Mouse (Mus musculus) adrenal gland, postnatal 4 days (tissue): ENCODE results near the gene Slc1a2. TPM values are rescaled to one million over a fixed set of nuclear protein-coding genes. Genes with fewer than 3 reads are reported as not detected.

Source experiments
- DNase-seq, 2 experiments: peaks; one replicate each; pipeline ENCODE4 v3.0.0; 2021 to 2022; ENCODE audit warnings: low spot score in 2 of 2, mixed read lengths in 2 of 2
- total RNA-seq, 2 experiments: library from RNA; stranded (reverse); gene quantifications; 2 replicates each; pipeline ENCODE4 v1.2.3; 2021

Slc1a2 gene
- total RNA-seq, 2 experiments from 2014 or later = 0.45 to 1.6 TPM

DNA sequence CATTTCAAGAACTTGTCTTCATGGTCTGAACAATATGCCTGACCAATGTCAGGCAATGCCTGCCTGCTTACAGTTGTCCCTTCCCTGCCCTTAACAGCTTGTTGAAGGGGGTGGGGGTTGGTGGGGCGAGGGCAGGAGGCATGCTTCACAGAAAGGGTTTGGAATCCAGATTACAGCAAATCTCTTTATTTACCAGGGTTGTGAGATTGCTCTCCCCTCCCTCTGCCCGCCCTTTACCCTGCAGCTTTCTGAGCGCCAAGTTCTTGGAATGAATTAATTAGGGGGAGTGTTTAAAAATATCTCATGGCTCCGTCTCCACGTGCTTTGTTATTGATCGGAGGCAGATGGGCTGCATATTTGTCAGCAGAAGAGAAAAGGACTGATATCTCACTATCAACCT, 4.9 kb downstream of the Slc1a2 start:
- no peak for DNase-seq

DNA sequence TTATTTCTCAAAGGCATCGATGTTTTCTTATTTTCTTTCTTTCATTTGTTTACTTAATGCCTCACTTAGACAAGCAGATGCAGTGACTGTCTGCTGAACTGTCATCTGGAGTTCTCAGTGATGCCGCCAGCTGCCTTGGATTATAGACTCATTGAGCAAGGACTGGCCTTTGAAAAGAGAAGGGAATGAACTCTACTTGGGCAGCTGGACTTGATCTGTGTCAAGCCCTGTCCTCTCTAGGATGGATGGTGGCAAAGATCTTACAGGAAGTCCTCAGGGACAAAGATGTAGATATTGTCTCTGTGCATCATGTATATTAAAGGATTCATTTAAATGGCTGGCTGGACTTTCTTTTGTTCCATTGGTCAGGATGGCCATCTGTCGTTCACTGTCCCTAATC, 5.4 kb downstream of the Slc1a2 start:
- no peak for DNase-seq

DNA sequence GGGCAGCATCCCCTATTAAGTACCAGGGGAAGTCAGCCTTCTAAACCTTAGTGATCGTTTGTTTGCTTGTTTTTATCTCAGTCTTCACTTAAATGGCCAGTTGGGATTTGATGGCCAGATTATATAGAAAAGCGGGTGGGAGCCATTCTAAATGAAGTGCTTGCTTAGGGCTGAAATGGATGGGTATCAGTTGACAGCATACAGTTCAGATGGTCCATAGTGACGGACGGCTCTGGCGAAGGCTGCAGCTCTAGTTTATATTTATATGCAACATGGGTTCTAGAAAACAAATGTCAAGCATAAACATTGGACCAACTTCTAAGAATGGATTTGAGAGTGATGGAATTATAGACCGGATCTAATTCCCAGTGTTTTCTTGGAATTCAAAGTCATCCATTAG, 9.5 kb downstream of the Slc1a2 start:
- no peak for DNase-seq

DNA sequence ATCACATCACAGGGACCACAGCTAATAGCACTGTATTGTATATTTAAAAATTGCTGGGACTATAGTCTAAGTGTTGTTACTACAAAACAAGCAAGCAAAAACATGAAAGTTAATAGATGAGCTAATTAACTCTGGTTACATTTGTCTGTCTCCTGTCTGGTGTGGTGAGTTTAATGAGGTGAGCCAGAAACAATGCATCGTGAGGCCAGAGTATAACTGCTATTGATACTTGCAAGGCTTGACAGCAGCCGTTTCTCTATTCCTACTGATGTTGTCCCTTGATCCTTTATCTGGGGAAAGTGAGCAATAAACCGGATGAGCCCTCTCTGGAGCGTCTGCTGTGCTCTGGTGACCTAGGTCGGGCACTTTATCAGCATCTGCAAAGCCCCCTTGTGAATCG, 11.1 kb downstream of the Slc1a2 start:
- no peak for DNase-seq

DNA sequence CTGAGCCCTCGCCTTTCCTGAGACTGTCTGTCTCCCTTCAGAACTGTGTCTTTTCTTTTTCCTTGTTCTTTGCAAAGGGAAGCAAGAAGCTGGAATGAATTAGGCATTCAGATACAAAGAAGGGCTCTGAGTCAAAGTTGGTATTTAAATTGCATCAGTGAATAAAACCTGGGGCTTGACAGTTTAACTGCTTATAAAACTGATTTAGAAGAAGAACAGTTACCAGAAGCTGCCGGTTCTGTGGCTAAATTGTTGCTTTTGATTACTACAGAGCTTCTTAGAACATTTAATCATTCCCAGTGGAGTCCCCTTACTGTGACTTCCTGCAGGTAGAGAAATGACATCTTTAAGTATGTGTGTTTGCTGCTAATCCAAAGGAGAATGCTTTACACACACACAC, 16.1 kb downstream of the Slc1a2 start:
- no peak for DNase-seq

DNA sequence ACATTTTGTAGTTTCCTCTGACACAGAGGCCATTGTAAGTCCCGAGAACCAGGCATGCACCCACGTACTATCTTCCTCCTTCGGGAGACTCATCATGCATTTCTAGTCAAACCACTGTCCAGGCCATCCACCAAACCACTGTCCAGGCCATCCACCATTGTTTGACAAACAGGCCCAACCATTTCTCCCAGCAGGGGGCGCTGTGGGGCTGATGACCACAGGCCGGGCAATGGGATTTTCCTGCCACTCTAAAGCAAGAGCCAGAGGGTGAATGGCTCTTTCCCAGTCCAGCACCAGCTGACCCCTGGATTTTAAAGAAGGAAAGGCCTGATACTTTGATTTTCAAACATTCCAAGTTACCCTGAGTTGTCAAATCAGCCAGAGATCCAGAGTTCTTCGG, 16.8 kb downstream of the Slc1a2 start:
- peak; percentile 28 to 37 for DNase-seq

DNA sequence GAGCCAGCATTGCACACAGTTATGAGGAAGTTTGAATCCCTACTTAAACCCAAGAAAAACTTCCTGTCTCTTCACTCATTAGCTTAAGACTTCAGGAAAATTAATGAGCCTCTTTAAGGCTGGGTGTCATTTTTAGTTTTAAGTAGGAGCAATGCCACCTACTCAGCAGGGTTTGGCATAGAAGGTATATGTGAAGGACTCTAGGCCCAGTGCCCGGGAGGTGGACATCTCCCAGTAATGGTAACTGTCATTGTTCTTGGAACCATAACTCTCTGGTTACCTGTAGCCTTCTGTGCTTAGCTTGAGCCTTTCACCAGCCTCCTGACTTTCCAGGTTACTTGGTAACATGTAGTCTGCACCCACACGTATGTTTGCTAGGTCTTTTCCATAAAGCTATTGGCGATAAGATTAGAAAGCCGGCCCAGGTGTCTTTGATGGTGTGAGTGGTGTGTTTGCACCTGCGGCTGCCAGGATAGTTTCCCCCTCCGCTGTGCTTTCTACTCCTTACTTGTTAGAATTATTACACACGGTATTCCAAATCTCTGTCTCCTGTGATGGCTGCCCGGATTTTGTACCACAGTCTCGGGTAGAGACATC, 18.4 kb downstream of the Slc1a2 start:
- DNase-seq = no peak

DNA sequence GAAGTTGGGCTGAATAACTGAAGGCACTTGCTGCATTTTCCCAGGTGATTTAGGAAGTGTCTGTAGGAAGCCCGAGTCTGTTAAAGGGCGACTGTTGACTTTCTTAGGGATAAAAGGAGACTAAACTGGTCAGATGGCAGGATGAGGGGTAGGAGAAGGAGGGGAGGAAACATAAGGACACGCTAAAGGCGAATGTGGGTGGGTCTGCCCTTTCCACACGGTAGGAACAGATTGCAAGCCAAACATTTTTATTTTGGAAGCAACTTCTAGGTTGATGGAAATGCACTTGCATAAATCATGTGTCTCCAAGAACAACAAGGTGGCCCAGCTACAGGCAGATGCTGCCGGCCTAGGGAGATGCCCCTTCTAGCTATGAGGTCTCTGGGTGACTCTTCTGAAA, 18.9 kb downstream of the Slc1a2 start:
- no peak for DNase-seq

DNA sequence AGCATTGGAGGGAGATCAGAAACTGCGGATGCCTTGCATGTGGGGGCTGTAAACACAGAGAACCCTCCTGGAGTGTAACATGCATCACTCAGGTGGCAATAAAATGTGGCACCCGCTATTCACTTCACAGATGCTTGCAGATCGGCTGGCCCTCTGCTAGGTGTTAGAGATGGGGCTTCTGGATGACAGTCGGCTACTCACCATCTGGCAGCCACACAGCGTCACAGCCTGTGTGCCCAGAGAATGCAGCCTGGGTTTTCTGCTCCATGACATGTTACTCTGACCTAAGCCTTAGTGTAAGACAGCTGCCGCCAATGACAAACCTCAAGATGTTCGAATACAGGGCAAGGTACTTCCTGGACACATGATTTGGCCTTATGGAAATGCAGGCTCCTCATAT, 22.9 kb downstream of the Slc1a2 start:
- DNase-seq = no peak

DNA sequence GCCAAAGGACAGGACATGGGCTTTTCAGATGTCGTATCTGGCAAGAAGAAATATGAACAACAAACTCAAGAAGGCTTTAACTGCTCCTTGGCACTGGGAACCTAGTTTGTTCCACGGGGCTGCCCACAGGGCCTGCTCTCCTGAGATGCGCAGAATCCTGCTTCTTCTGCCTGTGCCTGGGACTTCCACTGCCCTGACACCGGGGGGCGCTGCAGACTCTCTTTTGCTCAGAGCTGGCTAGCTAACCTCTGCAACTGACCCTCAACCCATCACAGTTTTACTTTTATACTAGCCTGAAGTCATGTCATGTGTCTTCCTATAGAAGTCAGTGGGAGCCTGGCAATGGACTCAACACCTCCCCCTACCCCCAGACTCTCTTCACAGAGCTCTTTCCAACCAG, 23.7 kb downstream of the Slc1a2 start:
- DNase-seq = peak in 1 of 2 experiments; percentile 31

DNA sequence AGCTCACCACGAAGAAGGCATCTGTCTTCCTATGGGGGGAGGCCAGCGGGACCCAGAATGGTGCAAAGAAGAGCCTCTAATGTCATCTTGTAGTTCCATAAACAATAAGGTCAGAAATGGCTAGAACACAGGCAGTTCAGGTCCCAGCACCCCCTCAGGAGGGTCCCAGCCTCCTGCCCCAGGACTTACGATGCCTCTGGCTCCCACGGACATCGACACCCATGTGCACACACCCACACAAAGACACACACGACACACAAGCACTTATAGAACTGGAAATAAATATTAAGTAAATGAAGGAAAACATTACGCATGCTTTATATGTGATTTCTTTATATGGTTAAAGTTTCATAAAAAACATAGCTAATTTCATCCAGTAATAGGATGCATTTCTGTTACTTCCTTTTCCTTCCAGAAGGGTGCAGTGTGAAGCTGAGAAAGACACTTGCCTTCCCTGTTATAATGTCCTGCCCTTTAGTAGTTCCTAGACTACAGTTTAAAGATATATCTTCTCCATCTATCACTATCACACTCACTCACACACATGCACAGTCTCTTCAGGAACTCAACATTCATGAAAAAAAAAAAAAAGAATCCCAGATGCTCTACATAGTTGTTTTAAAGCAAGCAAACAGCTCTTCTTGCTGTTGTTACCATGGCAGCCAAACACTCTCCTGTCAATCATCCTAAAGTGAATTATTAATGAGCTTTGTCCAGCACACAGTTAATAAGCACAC, 27.1 kb downstream of the Slc1a2 start:
- DNase-seq = no peak

DNA sequence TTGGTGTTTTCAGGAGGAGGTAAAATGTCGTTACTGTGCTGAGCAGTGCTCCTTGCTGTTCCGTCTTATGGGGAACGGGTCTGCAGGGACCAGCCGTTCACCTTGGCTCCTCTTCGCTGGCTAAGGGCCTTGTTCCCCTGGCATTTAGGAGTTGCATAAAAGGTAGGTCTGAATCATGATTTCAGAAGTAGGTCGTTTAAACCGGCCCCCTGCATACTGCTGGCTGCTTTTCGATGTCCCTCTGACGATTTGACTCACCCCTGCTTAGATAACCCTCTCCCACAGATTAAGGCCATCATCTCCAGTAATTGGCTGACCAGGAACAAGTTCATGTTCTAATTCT, 27.6 kb downstream of the Slc1a2 start:
- DNase-seq = no peak

DNA sequence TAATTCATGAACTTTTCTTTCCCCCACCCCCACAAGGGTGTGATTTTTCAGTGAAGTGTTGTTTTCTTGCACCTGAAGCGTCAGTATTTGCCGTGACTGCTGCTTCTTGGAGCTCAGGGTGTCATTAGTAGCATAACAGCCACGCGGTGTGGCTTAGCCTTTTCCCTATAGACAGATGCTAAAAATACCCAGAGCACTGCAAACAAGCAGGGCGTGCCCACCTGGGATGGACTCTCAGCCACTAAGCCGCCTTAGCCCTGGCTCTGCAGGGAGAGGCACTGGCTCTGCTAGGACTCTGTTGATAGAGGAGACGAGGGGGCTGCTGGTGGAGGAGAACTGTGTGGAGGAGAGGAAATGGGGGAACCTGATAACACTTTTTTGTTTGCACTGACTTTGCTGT, 35.1 kb downstream of the Slc1a2 start:
- no peak for DNase-seq

DNA sequence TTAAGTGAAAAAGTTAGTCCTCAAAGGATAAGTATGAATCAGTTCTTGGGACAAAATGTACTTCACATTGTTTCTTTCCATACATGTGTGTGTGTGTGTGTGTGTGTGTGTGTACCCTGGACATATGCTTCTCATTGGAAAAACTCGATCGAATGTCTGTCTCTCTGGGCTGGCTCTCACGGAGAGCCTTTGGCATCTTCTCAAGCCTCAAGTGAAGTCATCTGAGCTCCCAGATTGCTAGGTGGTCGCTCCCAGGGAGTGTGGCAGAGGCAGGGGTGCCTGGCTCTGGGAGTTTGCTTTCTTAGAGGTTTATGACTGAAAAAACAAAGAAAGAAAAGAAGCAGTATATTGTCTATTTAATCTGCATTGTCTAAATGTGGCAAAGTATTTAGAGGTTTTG, 36.3 kb downstream of the Slc1a2 start:
- DNase-seq = no peak

DNA sequence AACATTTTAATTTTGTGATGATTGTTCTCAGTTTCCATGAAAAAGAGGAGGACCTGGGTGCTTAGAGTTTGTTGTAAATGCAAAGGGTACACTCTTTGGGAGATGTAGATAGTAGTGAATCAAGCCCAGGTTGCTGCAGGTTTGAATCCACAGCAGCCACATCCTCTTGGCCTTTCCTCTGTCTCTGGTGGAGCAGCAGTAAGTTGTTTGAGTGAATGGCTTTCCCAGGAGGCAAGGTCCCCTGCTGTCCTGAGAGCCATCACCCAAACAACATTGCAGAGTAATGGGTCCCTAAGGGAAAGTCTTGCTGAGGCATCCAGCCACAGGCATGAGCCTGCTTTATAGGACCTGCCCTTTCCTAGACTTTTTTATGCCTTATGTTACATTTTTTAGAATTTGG, 37.1 kb downstream of the Slc1a2 start:
- no peak for DNase-seq

DNA sequence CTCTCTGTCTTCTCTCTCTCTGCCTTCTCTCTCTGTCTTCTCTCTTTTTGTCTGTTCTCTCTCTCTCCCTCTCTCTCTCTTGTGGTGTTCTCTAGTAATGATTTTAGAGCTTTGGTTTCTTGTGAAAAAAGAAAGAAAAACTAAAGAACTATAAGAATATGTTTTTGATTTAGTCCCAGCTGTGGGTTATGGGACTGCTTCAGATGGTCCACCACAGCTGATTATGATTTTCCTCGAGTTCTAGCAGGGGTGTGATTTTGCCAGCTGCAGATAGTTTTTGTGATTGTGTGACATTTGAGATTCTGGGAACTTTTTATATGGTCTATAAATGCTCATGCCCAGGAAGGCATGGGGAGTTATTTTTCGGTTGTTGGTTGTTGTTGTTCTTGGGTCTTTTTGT, 39.3 kb downstream of the Slc1a2 start:
- DNase-seq = no peak

DNA sequence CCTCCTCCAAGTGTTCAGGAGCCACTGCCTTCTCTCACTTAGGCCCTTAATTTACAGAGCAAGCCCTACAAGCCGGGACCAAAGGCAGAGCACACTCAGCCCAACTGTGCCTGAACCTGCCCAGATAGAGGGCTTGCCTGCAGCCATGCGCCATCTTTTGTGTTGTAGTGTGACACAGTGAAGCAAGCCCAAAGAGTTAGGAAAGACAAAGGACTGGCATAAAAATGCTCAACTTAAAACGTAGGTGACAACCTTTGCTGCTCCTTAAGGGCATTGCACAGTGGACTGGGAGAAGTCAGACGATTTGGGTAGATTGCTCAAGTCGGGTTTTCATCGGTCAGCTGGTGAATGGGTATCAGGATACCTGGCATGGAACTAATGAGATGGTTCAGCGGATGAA, 41.5 kb downstream of the Slc1a2 start:
- DNase-seq = no peak

DNA sequence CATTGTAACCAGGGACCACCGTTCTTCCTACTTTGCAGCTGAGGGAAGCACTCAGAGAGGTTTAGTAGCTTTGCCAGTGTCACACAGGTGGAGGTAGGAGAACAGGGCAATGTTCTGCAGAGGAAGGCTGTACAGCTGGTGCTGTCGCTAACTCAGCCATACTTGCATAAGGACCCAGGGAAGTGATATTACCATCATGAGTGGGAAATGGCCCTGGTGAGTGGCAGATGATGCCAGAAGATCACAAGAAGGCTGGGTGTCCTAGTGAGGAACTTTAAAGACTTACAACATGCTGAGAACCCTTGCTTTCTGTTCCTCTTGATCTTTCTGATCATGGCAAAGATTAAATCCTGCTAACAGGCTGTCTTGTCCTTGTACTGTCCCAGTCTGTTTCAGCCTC, 42.2 kb downstream of the Slc1a2 start:
- DNase-seq = no peak

DNA sequence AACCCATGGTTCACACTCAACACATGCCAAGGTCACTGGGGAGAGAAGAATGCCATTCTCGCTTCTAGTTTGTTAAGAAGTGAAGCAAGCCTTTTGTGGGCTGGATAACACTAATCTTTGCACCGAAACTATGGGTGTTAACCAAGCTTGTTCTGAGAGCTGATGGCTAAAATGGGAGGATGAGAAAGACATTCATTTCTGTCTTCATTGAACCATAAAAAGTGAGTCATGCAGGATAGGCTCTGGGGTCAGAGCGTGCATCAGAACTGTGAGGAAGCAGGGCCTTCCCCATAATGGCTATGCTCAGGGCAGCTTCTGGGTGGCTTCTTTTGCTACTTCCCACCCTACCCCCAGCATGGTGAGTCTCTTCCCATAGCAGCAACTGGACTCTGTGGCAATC, 42.9 kb downstream of the Slc1a2 start:
- DNase-seq = no peak

DNA sequence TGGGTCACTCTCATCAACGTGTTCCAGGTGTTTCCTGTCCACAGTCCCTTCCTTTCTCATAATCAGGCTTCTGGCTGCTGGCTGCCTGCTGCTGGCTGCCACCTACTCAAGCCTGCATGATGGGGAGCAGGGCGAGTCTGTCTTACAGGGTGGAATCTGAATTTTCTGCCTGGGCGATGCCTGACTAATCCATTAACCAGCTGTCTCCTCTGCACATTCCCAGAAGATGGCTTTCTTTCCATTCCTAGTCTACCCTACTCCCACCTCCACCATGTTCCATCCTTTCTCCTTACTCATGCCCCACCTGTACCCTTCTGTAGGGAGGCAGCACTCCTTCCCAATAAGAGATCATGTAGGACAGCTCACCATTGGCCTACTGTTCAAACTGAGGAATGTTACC, 45.1 kb downstream of the Slc1a2 start:
- no peak for DNase-seq

DNA sequence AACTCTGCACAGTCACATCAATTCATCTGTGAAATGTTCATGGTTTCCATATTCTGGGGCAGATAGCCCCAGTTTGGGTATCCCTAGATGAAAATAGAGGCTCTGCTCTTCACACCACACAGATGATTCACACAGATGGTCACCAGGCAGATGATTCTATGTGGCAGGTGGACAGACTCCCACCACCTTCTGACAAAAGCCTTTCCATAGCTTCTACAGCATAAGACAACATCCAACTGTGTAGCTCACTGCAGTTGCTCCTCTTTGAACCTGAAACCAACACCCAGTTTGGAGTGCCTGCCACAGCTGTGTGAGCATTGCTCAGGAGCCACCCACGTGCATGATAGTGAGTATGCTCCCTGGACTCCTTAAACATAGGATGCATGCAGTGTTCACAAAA, 46.3 kb downstream of the Slc1a2 start:
- DNase-seq = no peak

DNA sequence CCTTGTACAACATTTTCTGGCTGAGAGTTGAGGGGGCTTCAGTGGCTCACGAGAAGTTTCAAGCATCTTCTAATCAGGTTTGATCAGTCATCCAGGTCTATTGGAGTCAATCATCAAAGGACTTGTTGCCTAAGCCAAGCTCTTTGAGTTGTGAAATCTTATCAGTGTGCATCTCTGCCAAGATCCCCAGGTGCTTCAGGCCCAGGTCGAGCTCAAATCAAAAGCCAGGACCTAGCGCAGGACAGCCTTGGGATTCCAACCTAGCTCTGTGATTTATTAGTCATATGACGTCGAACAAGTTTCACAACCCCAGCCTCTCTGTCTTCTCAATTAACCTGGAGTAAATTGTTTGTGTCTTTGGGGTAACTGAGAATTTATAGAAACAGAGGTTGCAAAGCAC, 53.1 kb downstream of the Slc1a2 start:
- no peak for DNase-seq

DNA sequence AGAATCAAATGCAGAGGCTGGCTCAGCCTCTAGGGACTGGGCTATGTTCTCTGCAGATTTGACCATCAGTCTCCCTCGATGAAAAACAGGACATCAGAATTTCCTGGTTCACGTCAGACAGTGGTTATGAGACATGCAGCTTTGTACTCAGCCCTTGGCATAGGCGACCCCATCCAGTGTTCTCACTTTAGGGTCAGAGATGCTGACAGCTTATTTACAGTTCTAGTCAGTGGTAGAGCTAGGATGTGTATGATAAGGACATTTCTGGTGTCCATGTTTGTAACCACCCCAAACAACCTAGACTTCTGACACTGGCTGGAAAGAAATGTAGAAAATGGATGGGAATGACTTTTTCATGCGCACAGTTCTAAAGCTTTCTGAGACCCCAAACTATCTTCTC, 53.6 kb downstream of the Slc1a2 start:
- no peak for DNase-seq
